Mouse (Mus musculus): ENCODE data around the gene Mbd4.

DNA sequence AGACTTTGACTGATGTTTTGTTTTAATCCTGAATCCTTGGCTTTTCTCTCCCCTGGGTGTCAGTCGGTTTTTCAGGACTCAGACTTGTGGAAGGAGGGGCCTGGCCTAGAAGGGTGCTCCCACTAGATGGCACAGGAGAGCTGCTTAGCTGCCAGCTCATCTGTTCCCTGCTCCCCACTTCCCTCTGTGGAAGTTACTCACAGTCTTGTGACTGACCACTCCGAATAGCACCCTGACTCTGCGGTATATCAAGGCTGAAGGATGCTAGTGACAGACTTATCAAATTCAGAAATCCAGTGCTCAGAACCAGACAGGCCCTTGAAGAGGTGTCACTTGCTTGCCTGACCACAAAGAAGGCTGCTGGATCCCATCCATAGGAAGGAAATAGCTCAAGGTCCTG lies 47.9 kb upstream of the Mbd4 start:
- TF ChIP-seq CTCF (IDR thresholded peaks at IDR 0.05; ENCODE audit: low read depth), result peak; percentile 93
- TF ChIP-seq EP300 (optimal IDR thresholded peaks at IDR 0.05), result no peak

Data from stomach, postnatal 0 days (tissue).